Mouse (Mus musculus) adrenal gland, adult (tissue): ENCODE measurements around the gene Gm20716.

ENCODE experiments used
- DNase-seq, 2 experiments: peaks; one replicate each; pipeline ENCODE4 v3.0.0; 2022 to 2023; ENCODE audit warnings: low spot score in 1 of 2; ENCODE audit not compliant: inconsistent age in 2 of 2

Gene Gm20716

GRCm38 (mm10) chr2:168230026-168230728 lies at the start of gene Gm20716, which contains the start of the genes Dpm1 and Mocs3:
Gm20716 (minus strand) TSS chr2:168230364.
Dpm1 (minus strand) TSS chr2:168230591.
Mocs3 (plus strand) TSS chr2:168230622.
- peak; percentile 91 to 98 for DNase-seq

DNA sequence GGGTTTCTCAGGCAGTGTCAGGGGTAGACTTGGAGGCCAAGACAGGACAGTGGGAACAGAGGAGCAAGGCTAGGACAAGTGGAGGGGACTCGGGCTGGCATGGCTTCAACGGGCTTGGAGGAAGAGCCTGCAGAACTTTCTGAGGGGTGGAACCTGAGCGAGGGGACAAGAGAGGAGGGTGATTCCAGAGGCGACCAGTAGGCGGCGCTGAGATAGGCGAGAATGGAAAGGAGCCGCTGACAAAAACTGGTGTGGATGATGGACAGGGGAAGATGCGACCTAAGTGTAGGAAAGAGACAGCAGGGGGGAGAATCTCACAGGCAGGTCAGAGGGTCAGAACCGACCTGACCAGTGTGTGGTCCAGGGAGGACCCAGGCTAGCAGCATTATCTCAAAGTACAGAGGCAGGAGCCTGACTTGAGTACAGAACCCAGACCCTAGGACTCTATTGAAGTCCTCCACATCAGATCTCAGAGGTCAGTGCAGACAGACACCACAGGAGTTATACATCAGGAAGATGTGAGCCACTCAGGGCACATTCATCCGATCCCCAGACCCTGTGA lies 44.3 kb upstream of the Gm20716 start:
- DNase-seq, result peak; percentile 45 to 84

DNA sequence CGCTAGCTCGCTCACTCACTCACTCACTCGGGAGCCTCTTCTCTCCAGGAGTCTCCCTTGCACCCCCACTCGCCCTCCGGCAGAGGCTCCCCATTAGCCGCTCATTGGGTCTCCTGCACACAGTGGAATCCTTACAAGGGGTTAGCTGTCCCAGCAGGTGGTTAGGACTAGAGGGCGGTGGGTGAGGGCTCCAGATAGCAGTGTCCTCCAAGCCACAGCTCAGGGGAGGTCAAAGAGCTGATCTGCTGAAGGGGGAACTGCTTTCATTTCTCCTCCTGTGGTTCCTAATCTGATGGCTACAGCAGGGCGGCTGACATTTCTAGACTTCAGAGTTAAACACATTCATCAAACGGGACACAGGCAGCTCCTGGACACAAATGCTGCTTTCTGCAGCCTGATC lies 43.2 kb upstream of the Gm20716 start:
- DNase-seq, result no peak

- DNase-seq, result peak in 1 of 2 experiments; percentile 60
These were observed 37.9 kb upstream of the Gm20716 start for GRCm38 (mm10) chr2:168268033-168268432.

DNA sequence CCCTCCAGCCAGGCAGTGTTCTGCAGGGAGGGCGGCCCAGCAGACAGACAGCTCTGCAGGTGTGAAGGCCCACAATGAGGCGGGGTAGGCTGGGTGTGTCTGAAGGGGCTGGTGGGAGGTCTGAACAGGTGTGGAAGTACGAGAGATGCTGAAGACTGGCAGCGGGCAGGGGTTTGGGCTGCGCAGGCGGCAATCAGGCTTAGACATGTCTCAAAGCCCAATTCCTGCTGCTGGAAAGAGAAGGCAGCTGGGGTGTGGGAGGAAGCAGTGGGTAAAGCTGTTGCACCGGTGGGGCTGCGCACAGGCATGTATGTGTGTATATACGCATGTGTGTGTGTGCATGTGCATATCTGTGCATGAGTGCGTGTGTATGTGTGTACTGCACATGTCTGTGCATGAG lies 30.7 kb upstream of the Gm20716 start:
- DNase-seq, result no peak

GRCm38 (mm10) chr2:168260124-168260523 lies 30.0 kb upstream of the Gm20716 start:
- DNase-seq, result no peak

GRCm38 (mm10) chr2:168259046-168259445 lies 28.9 kb upstream of the Gm20716 start:
- no peak for DNase-seq

DNA sequence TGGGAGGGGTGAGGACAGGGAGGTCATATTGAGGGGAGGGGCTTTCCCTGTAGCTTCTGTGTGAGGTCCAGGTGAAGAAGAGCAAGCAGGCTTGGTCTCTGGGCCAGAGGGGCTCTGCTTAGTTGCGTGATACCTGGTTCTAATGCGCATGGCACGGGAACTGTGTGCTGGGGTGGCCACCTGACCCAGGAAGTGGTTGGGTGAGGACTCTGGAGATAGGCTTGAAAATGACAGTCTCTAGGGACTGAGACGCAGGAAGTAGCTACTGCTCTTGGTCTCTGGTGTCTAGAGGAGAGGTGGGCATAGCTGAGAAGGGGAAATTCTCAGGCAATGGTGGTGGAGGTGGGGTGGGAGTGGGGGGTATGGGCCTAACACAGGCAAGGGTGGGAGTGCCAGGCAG lies 27.0 kb upstream of the Gm20716 start:
- no peak for DNase-seq

DNA sequence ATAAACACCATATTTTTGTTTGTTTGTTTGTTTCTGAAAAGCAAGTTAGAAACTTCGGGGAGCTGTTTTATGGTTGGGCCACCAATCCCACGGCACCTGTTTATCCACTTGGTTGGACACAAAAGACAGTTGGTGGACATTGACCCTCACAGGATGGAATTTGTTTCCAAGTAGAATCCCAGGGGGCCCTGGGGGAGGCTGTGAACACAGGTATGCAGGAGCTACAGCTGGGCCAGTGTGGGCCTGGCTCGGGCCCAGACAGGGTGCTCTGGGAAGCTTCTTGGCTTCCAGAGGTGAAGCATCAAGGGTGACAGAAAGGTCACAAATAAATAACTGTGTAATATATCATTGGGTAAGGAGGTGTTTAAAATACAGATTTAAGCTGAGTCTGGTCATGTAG lies 26.3 kb upstream of the Gm20716 start:
- no peak for DNase-seq

DNA sequence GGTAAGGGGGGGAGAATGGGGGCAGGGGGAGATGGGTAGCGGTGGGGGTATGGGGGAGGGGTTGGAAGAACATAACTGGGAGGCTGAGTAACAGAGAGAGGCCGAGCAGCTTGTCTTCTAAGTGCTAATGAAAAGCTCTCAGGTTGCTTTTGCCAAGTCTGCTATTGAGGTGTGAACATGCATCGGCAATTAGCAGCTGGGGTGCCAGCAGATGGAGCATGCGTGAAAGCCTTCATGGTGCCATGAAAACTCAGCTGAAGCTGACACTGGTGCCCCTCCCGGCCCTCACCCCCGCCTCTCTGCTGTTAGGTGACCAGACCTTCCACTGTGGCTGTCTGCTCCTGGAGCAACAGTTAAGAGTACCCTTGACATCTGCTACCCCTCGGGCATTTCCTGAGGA lies 23.7 kb upstream of the Gm20716 start:
- DNase-seq, result no peak

- DNase-seq, result peak in 1 of 2 experiments; percentile 51
These were observed 22.6 kb upstream of the Gm20716 start for GRCm38 (mm10) chr2:168252639-168253292.

GRCm38 (mm10) chr2:168250270-168250669 lies 20.1 kb upstream of the Gm20716 start:
- peak; percentile 71 to 95 for DNase-seq

DNA sequence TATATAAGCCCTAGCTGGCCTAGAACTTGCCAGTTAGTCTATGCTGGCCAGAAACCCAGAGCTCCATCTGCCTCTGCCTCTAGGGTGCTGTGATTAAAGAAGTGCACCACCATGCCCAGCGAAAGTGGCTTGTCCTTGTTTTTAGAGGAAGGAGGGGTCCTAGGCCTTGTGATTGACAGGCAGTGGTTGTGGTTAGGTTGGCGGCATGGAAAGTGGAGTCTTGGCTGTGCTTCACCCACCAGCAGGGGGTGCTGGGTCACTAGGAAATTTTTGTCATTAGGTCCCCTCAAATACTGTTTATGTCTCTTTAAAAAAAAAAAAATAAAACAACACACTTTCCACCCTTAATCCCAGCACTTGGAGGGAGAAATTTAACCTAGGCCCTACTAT lies 18.7 kb upstream of the Gm20716 start:
- no peak for DNase-seq

DNA sequence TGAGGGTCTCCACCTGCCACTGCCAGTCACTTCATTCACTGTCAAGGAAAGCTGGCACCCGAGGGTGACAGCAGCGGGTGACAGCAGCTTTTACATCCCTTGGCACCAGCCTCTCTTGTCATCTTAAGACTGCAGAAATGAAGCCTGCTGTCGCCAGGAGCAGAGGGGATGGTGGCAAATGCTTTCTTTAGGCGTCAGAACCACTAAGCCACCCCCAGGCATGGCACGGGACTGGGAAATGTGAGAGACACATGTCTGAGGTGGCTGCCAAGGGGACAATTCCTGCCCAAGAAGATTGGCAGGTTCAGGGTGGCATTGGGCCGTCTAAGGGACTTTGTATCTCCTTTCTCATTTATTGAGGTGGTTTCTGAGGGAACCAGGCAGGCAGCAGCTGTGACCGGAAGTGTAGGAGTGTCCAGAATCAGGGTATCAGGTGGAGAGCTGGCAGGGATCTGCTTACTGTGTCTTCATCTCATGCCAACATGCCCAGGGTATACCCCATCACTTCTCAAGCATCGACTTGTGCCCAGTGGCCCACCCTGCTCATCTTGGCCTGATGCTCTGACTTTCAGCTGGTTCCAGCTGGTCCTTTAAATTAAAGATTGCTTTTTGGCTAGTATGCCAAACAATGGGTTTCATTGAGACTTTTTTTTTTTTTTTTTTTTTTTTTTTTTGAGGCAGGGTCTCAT lies 18.1 kb upstream of the Gm20716 start:
- no peak for DNase-seq

DNA sequence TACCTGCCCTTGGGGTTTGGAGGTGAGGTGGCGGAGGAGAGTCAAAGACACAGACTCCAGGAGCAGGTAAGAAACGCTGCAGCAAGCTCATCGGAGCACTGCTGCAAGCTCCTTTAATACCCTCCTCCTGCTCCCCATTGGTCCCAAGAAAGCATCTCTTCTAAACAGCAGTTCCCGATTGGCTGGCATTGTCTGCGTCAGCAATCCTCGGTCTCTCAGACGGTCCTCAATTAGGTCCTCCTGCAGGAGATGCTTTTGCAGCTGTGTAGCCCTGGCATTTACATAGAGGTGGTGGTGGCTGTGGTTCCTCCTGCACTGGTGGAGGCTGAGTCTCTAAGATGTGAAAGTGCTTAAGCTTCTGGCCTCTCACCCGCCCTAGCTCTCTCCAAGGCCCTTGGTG lies 15.4 kb upstream of the Gm20716 start:
- no peak for DNase-seq

DNA sequence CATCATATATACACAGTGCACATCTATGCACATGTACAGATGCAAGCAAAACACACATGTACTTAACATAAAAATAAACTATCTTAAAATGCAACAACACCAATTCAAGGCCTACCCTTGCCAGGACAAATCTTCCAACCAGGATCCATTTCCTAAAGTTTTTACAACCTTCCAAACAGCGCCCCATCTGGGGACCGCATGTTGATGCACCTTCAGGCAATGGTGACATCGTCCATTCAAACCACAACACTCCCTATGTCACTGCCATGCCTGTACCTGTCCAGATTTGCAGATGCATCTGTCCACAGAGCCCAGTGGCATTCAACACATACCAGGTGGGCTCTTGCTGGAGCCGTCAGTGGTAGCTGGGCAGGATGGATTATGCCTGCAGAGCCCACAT lies 13.1 kb upstream of the Gm20716 start:
- no peak for DNase-seq

GRCm38 (mm10) chr2:168242841-168243240 lies 12.7 kb upstream of the Gm20716 start:
- DNase-seq, result no peak

DNA sequence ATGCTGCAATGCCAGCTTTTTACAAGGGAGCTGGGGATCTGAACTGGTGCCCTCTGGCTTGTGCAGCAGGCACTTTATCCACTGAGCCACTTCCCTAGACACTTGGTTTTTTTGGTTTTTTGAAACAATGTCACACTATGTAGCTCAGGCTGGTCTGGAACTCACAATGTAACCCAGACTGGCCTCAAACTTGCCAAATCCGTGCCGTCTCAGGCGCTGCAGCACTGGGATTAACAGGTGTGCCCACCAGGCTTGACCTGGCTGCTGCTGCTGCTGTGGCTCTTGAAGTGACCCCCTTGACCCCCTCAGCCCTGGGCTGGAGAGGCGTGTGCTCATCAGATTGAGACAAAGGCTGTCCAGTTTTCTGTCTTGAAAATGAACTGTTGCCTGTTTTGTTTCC lies 8.2 kb upstream of the Gm20716 start:
- DNase-seq, result no peak

DNA sequence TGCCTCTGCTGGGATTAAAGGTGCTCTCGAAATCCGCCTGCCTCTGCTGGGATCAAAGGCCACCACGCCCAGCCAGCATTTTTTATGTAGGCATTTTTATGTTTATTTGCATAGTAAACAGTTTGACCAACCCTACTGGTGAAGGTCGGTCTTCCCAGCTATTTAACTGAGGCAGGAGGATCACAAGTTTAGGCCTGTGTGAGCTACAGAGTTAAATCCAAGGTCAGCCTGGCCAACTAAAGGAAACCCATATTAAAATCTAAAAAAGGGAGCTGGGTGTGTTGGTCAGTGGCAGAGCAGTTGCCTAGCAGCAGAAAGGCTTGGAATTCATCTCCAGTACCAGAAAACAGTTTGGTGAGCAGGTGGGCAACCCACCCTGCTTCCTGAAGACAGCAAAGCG lies 3.1 kb upstream of the Gm20716 start:
- DNase-seq, result no peak

DNA sequence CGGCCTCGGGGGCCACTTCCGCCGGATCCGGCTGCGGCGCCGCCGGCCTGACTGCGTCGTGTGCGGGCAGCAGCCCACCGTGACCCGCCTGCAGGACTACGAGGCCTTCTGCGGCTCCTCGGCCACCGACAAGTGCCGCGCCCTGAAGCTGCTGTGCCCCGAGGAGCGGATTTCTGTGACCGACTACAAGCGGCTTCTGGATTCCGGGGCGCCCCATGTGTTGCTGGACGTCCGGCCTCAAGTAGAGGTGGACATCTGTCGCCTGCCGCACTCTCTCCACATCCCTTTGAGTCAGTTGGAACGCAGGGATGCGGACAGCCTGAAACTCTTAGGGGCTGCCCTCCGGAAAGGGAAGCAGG lies 1.3 kb upstream of the Gm20716 start:
- peak; percentile 46 to 54 for DNase-seq

GRCm38 (mm10) chr2:168230773-168231470 lies 758 bp upstream of the Gm20716 start:
- no peak for DNase-seq
